Mouse (Mus musculus): ENCODE results near the gene Fxyd2.

Fxyd2 gene

GRCm38 (mm10) chr9:45399434-45399833, at the start of gene Fxyd2:
Gene Fxyd2 (plus strand): TSS chr9:45399669.
- DNase-seq = no peak

GRCm38 (mm10) chr9:45349851-45350250, 49.6 kb upstream of the Fxyd2 start:
- no peak for DNase-seq

GRCm38 (mm10) chr9:45355192-45355591, 44.3 kb upstream of the Fxyd2 start:
- no peak for DNase-seq

GRCm38 (mm10) chr9:45358356-45358755, 41.1 kb upstream of the Fxyd2 start:
- no peak for DNase-seq

GRCm38 (mm10) chr9:45362051-45362461, 37.4 kb upstream of the Fxyd2 start:
- DNase-seq = peak; percentile 75

GRCm38 (mm10) chr9:45363639-45364214, 35.7 kb upstream of the Fxyd2 start:
- peak; percentile 75 for DNase-seq

GRCm38 (mm10) chr9:45367716-45368115, 31.8 kb upstream of the Fxyd2 start:
- no peak for DNase-seq

- DNase-seq = no peak
Observed at GRCm38 (mm10) chr9:45368341-45368901, 31.0 kb upstream of the Fxyd2 start.

- DNase-seq = peak; percentile 64
Observed at GRCm38 (mm10) chr9:45370117-45370561, 29.3 kb upstream of the Fxyd2 start, which contains the start of gene Fxyd6. Gene Fxyd6 (plus strand): TSS chr9:45370185.

- no peak for DNase-seq
Observed at GRCm38 (mm10) chr9:45370616-45371336, 28.7 kb upstream of the Fxyd2 start.

GRCm38 (mm10) chr9:45371337-45371707, 28.1 kb upstream of the Fxyd2 start:
- no peak for DNase-seq

- DNase-seq = no peak
Observed at GRCm38 (mm10) chr9:45373896-45374295, 25.6 kb upstream of the Fxyd2 start.

- peak; percentile 2 for DNase-seq
Observed at GRCm38 (mm10) chr9:45374988-45375502, 24.4 kb upstream of the Fxyd2 start.

- DNase-seq = no peak
Observed at GRCm38 (mm10) chr9:45376427-45376826, 23.0 kb upstream of the Fxyd2 start.

- DNase-seq = peak; percentile 70
Observed at GRCm38 (mm10) chr9:45376883-45377282, 22.6 kb upstream of the Fxyd2 start.

GRCm38 (mm10) chr9:45380411-45381251, 18.8 kb upstream of the Fxyd2 start:
- peak; percentile 86 for DNase-seq

GRCm38 (mm10) chr9:45382336-45382735, 17.1 kb upstream of the Fxyd2 start:
- peak; percentile 63 for DNase-seq

- no peak for DNase-seq
Observed at GRCm38 (mm10) chr9:45382834-45383233, 16.6 kb upstream of the Fxyd2 start.

GRCm38 (mm10) chr9:45383883-45384282, 15.6 kb upstream of the Fxyd2 start:
- no peak for DNase-seq

GRCm38 (mm10) chr9:45386698-45387097, 12.8 kb upstream of the Fxyd2 start:
- no peak for DNase-seq

GRCm38 (mm10) chr9:45388385-45388994, 11.0 kb upstream of the Fxyd2 start:
- DNase-seq = peak; percentile 84

GRCm38 (mm10) chr9:45389596-45389995, 9.9 kb upstream of the Fxyd2 start:
- DNase-seq = no peak

- DNase-seq = no peak
Observed at GRCm38 (mm10) chr9:45391299-45391698, 8.2 kb upstream of the Fxyd2 start.

Data from cerebellum, adult 11-12 months (tissue).